Mouse (Mus musculus) megakaryocyte-erythroid progenitor cell, adult 5-6 weeks (primary cell): ENCODE results near the gene Exog. TPM values are rescaled to one million over a fixed set of nuclear protein-coding genes. Genes with fewer than 3 reads are reported as not detected.

Experiments
- ATAC-seq: replicated peaks from 2 replicates; pipeline ENCODE4 v1.8.0; 2016; ENCODE audit warnings: mild to moderate bottlenecking, inconsistent platforms; ENCODE audit not compliant: severe bottlenecking, poor library complexity, low FRiP score, low TSS enrichment
- total RNA-seq, 2 experiments: library from RNA; stranded (forward) in 1 of 2; stranded (reverse) in 1 of 2; fragments of 200-1000, 215-1000 nt in 1 of 2; fragments of >200 nt in 1 of 2; fragmentation: Nextera tagmentation in 1 of 2; gene quantifications; 2 replicates each; pipeline ENCODE4 v1.2.3; 2014 to 2017

The Exog gene
- 8.2 and 11.1 TPM in 2 replicates for total RNA-seq (2014; fragmentation: Nextera tagmentation)
- total RNA-seq (2017): 4.4 and 5.1 TPM in 2 replicates

GRCm38 (mm10) chr9:119444738-119445429 lies at the start of gene Exog:
Gene Exog (plus strand): TSS chr9:119444943.
- peak; percentile 90 for ATAC-seq

GRCm38 (mm10) chr9:119401351-119401750 lies 43.4 kb upstream of the Exog start:
- peak; percentile 46 for ATAC-seq

GRCm38 (mm10) chr9:119401801-119402214 lies 42.9 kb upstream of the Exog start, which contains the start of gene Acvr2b:
Gene Acvr2b (plus strand): TSS chr9:119402118.
- peak; percentile 92 for ATAC-seq

GRCm38 (mm10) chr9:119402253-119403235 lies 42.2 kb upstream of the Exog start:
- no peak for ATAC-seq

- ATAC-seq: no peak
Observed at GRCm38 (mm10) chr9:119403236-119403641, 41.5 kb upstream of the Exog start.

DNA sequence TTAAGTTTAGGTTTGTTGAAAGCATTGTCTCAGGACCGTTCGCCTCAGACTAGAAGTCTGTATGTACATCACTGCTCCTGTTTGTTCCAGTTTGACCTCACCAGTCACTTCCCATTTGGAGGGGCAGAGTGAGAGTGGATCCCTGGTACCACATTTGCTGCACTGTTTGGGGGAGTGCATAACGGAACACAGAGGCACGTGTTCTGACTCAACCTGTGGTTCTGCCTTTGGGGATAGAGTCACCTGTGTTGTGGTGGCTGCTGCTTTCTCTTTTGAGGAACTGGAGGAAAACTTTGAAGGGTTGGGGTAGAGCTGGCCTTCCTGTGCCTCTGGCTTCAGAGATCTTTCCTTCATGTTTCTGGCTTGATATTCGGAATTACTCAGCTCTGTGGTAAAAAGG lies 40.7 kb upstream of the Exog start:
- no peak for ATAC-seq

- ATAC-seq: no peak
Observed at GRCm38 (mm10) chr9:119407884-119408283, 36.9 kb upstream of the Exog start.

DNA sequence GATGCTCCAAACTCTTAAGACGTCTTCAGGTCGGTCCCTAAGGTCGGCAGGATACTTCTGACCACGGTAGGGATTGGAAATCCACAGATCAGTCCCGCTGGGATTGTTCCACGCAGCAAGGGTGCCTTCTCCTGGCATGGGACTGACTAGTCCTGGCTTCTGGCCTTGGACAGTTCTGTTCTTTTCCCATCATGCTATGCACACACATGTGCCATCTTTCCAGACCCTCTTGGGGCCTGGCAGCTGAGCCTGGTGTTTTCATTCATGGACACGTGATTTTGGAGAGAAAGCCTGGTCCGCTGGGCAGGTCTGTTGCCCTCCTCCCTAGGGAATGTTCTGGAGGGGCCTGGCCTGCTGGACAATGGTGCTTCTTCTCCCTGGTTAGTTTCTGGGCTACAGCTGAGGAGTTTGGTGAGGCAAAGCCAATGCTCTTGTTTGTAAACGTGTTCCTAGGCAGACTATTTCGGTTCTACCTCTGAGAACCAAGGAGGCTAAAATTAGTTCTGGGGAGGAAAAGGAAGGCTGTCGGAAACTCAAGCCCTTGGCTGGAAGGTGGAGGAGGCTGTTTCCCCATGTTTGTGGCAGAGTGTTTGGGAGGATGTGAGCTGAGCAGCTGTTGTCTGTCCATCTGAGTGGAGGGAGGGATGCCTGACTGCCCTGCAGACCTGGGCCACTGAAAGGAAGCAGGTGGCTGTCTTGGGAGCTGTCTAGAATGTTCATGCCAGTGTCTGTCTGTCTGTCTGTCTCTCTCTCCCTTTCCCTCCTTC lies 35.7 kb upstream of the Exog start:
- no peak for ATAC-seq

- ATAC-seq: no peak
Observed at GRCm38 (mm10) chr9:119409864-119410263, 34.9 kb upstream of the Exog start.

DNA sequence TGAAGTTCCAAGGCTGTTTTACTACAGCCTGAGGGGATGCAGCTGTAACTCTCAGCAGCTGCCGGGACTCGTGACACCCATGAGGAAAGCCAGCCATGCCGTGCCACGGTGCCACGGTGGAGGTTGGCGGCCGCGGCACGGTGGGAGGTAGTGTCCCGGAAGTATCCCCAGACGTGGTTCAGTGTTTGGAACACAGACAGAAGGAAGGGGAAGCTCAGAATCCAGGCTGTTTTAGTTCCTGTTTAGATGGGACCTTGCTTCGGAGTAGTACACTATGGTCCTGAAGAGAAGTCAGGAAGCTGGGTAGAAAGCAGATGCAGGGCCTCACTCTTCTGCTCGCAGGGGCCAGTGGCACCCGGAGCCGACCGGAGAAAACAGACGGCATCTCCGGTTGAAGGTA lies 26.7 kb upstream of the Exog start:
- ATAC-seq: no peak

GRCm38 (mm10) chr9:119419852-119420438 lies 24.8 kb upstream of the Exog start:
- ATAC-seq: no peak

GRCm38 (mm10) chr9:119425217-119425975 lies 19.3 kb upstream of the Exog start:
- ATAC-seq: 0 out of 2 replicates have a peak, but pooled peaks have one; percentile 23

- ATAC-seq: no peak
Observed at GRCm38 (mm10) chr9:119425976-119426415, 18.7 kb upstream of the Exog start.

DNA sequence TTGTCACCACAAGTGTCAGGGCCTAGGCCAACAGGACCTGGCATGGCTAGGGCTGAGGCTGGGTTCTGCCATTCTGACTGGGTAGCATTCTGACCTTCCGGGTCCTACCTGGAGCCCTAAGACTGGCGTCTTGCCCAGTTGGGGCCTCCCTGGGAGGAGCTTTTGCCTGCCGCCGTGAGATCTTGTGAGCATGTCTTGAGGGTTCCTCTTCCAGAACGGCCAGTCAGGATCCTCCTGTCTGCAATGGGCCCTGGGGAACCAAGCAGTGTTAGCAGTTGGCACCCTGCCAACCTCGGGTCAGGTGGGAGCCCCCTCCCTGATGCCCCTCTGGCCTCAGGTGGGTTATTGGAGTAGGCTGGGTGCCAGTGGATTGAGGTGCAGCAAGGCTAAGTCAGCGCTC lies 18.3 kb upstream of the Exog start:
- ATAC-seq: no peak

DNA sequence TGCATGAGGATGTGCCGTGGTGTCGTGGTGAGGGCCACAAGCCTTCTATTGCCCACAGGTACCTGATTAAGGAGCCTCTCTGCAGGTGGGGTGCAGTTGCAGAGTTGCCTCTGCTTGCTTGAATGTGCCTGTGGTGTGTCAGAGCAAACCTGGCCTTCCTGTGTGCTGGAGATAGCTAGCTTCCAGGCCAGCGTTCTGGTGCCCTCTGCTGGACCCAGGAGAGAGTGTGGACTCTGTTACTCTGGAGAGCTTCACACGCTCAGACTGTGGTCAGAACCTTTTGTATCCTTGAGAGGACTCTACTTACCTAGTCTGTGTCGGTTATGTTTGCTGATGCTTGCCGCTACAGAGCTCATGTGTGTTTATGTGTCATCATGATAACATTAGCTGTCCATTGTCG lies 14.4 kb upstream of the Exog start:
- ATAC-seq: peak; percentile 84

DNA sequence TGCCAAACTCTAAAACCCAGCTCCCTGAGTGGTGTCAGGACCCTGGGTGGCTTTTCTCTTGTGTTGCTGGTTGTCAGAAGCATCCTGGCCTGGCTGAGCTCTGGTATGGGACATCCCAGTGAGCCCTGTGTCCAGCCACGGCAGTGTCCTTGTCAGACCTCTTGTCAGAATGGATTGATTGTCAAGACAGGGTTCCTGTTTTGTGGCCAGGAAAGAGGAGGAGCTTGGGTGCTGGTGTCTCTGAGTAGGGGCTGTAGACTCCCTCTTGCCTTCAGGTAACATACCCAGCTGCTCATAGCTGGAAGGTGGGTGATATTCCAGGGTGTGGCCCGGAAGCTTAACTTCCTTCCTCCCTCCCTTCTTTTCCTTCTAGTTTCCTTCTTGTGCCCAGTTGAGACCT lies 8.9 kb upstream of the Exog start:
- no peak for ATAC-seq

GRCm38 (mm10) chr9:119438065-119438464 lies 6.7 kb upstream of the Exog start:
- no peak for ATAC-seq

DNA sequence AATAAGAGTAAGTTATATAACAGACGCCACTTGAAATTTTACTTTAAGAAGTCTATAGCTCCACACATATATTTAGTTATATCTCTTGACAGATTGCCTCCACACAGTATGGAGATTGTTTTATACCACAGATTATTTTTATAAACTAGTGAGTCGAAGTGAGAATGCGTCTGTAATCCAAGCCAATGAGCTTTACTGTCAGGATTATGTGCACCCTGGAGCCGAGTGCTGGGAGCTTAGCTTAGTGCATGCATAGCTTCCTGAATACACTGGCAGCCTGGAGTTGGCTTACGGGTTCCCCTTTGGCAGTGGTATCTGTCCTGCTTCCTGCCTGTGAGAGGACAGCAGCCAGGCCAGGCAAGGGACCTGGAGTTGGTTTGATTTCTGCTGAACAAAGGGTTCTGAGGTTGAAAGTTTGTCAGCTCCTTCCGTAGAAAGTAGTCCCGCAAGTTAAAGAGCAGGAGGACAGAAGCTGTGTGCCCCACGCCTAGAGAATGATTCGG lies 6.2 kb upstream of the Exog start:
- ATAC-seq: no peak
